Mouse (Mus musculus): ENCODE results near the gene P2ry2. TPM values are rescaled to one million over a fixed set of nuclear protein-coding genes. Genes with fewer than 3 reads are reported as not detected.

Gene P2ry2
- polyA plus RNA-seq, 1 experiment from 2014 or later: 1.7 TPM

DNA sequence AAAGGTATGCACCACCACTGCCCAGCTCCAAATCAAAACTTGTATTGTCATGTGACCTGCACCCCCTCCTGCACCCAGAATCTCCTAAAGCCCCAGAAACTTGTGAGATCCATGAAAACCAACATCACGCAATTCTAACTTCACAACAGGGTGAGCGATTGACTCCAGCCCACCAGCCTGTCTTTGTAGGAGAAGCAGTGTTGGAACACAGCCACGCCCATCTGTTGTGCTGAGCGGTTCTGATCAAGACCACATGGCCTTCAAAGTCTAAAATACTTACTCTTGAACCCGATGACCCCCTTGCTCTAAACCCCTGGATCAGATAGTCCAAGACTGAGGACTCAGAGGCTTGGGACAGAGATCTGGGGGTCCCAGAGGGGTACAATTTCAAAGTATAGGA is 13.0 kb downstream of the P2ry2 start:
- Histone ChIP-seq H3K9ac (replicated peaks; ENCODE audit: low read depth, low read length) (no peak overlapping the region), H3K4me2 (replicated peaks; ENCODE audit: low read depth, low read length) (no peak overlapping the region), H3K4me3 (ENCODE audit: low read depth, low read length) (no peak overlapping the region), H3K27ac (ENCODE audit: low read length) (no peak overlapping the region), H3K9me3 (ENCODE audit: control insufficient read depth, low read depth, low read length) (no peaks in the 10 kb centered on the region), H3K27me3 (ENCODE audit: control insufficient read depth, insufficient read depth, low read length) (no peaks in the 10 kb centered on the region), H3K4me1 (ENCODE audit: control insufficient read depth, insufficient read depth, low read length) (peaks cover 10% of the 10 kb centered on the region; the same call in 1 of the 2 replicates), H3K36me3 (ENCODE audit: control insufficient read depth, insufficient read depth, low read length) (no peaks in the 10 kb centered on the region)
- 79% methylated on average over 5 of the region's 5 CpGs for WGBS
- no peak for ATAC-seq (ENCODE audit: insufficient number of reproducible peaks, insufficient read depth, low FRiP score, low read depth)

DNA sequence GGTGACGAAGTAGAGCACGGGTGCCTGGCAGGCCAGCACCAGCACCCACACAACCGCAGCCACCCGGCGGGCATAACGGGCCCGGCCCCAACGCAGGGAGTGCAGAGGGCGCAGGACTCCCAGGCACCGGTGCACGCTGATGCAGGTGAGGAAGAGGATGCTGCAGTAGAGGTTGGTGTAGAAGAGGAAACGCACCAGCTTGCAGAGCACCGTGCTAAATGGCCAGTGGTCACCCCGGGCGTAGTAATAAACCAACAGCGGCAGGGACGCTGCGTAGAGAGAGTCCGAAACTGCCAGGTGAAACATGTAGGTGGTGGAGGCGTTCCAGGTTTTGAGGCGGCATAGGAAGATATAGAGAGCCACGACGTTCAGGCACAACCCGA is 14.1 kb downstream of the P2ry2 start:
- H3K4me1 ChIP-seq (ENCODE audit: control insufficient read depth, insufficient read depth, low read length): peaks cover 6% of the 10 kb centered on the region; the same call in 1 of the 2 replicates
- no peaks in the 10 kb centered on the region for H3K27me3 ChIP-seq (ENCODE audit: control insufficient read depth, insufficient read depth, low read length)
- H3K4me3 ChIP-seq (ENCODE audit: low read depth, low read length): no peak overlapping the region
- no peaks in the 10 kb centered on the region for H3K36me3 ChIP-seq (ENCODE audit: control insufficient read depth, insufficient read depth, low read length)
- no peaks in the 10 kb centered on the region for H3K9me3 ChIP-seq (ENCODE audit: control insufficient read depth, low read depth, low read length)
- H3K27ac ChIP-seq (ENCODE audit: low read length): no peak overlapping the region
- H3K9ac ChIP-seq (replicated peaks; ENCODE audit: low read depth, low read length): no peak overlapping the region
- H3K4me2 ChIP-seq (replicated peaks; ENCODE audit: low read depth, low read length): no peak overlapping the region
- ATAC-seq (ENCODE audit: insufficient number of reproducible peaks, insufficient read depth, low FRiP score, low read depth): no peak
- WGBS: 85% methylated on average over 24 of the region's 24 CpGs

- H3K9ac ChIP-seq (replicated peaks; ENCODE audit: low read depth, low read length): no peak overlapping the region
- H3K27me3 ChIP-seq (ENCODE audit: control insufficient read depth, insufficient read depth, low read length): no peaks in the 10 kb centered on the region
- no peaks in the 10 kb centered on the region for H3K9me3 ChIP-seq (ENCODE audit: control insufficient read depth, low read depth, low read length)
- WGBS: 80% methylated on average over 31 of the region's 31 CpGs
- ATAC-seq (ENCODE audit: insufficient number of reproducible peaks, insufficient read depth, low FRiP score, low read depth): no peak
- H3K4me2 ChIP-seq (replicated peaks; ENCODE audit: low read depth, low read length): no peak overlapping the region
- no peak overlapping the region for H3K27ac ChIP-seq (ENCODE audit: low read length)
- H3K4me1 ChIP-seq (ENCODE audit: control insufficient read depth, insufficient read depth, low read length): peaks cover 2% of the 10 kb centered on the region; the same call in 1 of the 2 replicates
- H3K36me3 ChIP-seq (ENCODE audit: control insufficient read depth, insufficient read depth, low read length): no peaks in the 10 kb centered on the region
- H3K4me3 ChIP-seq (ENCODE audit: low read depth, low read length): no peak overlapping the region
These were observed 14.6 kb downstream of the P2ry2 start for GRCm38 (mm10) chr7:100997951-100998577.

GRCm38 (mm10) chr7:100997215-100997614 is 15.5 kb downstream of the P2ry2 start:
- Histone ChIP-seq H3K36me3 (ENCODE audit: control insufficient read depth, insufficient read depth, low read length) (no peaks in the 10 kb centered on the region), H3K4me3 (ENCODE audit: low read depth, low read length) (no peak overlapping the region), H3K27ac (ENCODE audit: low read length) (no peak overlapping the region), H3K27me3 (ENCODE audit: control insufficient read depth, insufficient read depth, low read length) (no peaks in the 10 kb centered on the region), H3K4me1 (ENCODE audit: control insufficient read depth, insufficient read depth, low read length) (no peaks in the 10 kb centered on the region), H3K4me2 (replicated peaks; ENCODE audit: low read depth, low read length) (no peak overlapping the region), H3K9ac (replicated peaks; ENCODE audit: low read depth, low read length) (no peak overlapping the region), H3K9me3 (ENCODE audit: control insufficient read depth, low read depth, low read length) (no peaks in the 10 kb centered on the region)
- WGBS: 74% methylated on average over 1 of the region's 1 CpGs
- ATAC-seq (ENCODE audit: insufficient number of reproducible peaks, insufficient read depth, low FRiP score, low read depth): no peak

- Histone ChIP-seq H3K27ac (ENCODE audit: low read length) (no peak overlapping the region), H3K4me1 (ENCODE audit: control insufficient read depth, insufficient read depth, low read length) (no peaks in the 10 kb centered on the region), H3K4me3 (ENCODE audit: low read depth, low read length) (no peak overlapping the region), H3K9me3 (ENCODE audit: control insufficient read depth, low read depth, low read length) (no peaks in the 10 kb centered on the region), H3K27me3 (ENCODE audit: control insufficient read depth, insufficient read depth, low read length) (no peaks in the 10 kb centered on the region), H3K9ac (replicated peaks; ENCODE audit: low read depth, low read length) (no peak overlapping the region), H3K36me3 (ENCODE audit: control insufficient read depth, insufficient read depth, low read length) (no peaks in the 10 kb centered on the region), H3K4me2 (replicated peaks; ENCODE audit: low read depth, low read length) (no peak overlapping the region)
- no peak for ATAC-seq (ENCODE audit: insufficient number of reproducible peaks, insufficient read depth, low FRiP score, low read depth)
- WGBS: 76% methylated on average over 3 of the region's 3 CpGs
These were observed 16.7 kb downstream of the P2ry2 start for GRCm38 (mm10) chr7:100995951-100996350.

DNA sequence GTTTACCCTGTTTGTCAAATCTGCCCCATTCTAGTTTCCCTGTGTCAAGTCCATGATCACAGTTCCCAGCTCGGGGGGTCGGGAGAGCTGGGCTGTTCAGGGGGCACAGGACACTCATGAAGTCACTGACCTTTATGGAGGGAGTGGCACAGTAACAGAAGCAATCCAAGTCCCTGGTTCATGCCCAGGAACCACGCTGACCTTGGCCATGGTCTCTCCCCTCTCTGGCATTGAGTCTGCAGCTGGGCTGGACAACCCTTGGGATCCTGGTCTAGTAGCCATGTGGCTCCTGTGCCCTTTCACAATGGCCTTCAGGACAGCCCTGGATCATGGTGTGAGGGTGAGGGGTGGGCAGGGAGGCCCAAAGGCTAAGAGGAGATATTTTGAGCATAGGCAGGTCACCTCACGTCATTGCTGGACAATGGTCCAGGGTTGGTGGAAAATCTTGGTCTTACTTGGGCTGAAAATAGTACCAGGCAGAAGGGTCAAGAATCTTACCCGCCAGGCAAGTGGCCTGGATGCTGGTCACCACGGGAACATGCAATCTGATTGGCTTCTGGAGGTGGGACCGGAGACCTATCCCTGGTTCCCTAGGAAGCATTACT is 17.3 kb downstream of the P2ry2 start:
- Histone ChIP-seq H3K4me3 (ENCODE audit: low read depth, low read length) (no peak overlapping the region), H3K9me3 (ENCODE audit: control insufficient read depth, low read depth, low read length) (no peaks in the 10 kb centered on the region), H3K36me3 (ENCODE audit: control insufficient read depth, insufficient read depth, low read length) (no peaks in the 10 kb centered on the region), H3K27me3 (ENCODE audit: control insufficient read depth, insufficient read depth, low read length) (no peaks in the 10 kb centered on the region), H3K27ac (ENCODE audit: low read length) (no peak overlapping the region), H3K4me2 (replicated peaks; ENCODE audit: low read depth, low read length) (no peak overlapping the region), H3K9ac (replicated peaks; ENCODE audit: low read depth, low read length) (no peak overlapping the region), H3K4me1 (ENCODE audit: control insufficient read depth, insufficient read depth, low read length) (no peaks in the 10 kb centered on the region)
- ATAC-seq (ENCODE audit: insufficient number of reproducible peaks, insufficient read depth, low FRiP score, low read depth): no peak
- 80% methylated on average over 7 of the region's 7 CpGs for WGBS

DNA sequence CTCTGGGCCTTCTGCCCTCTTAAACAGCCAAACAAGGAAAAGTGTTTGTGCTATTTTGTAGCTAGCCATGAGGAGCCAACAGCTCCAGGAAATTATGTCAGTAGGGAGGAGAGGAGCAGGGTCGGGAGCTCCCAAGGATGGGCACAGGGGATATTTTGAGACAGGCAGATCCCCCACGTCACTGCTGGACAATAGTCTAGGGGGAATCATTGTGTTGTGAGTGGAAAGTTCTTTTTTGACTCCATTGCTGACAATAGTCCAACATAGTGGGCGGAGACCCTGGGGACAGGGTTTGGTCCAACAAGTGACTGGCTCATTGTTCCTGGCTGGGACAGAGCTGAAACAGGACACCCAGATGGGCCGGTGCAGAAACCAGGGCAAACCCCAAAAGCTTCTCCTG is 19.5 kb downstream of the P2ry2 start:
- Histone ChIP-seq H3K27ac (ENCODE audit: low read length) (no peak overlapping the region), H3K9me3 (ENCODE audit: control insufficient read depth, low read depth, low read length) (no peaks in the 10 kb centered on the region), H3K4me3 (ENCODE audit: low read depth, low read length) (no peak overlapping the region), H3K9ac (replicated peaks; ENCODE audit: low read depth, low read length) (no peak overlapping the region), H3K36me3 (ENCODE audit: control insufficient read depth, insufficient read depth, low read length) (no peaks in the 10 kb centered on the region), H3K4me2 (replicated peaks; ENCODE audit: low read depth, low read length) (no peak overlapping the region), H3K27me3 (ENCODE audit: control insufficient read depth, insufficient read depth, low read length) (no peaks in the 10 kb centered on the region), H3K4me1 (ENCODE audit: control insufficient read depth, insufficient read depth, low read length) (no peaks in the 10 kb centered on the region)
- no peak for ATAC-seq (ENCODE audit: insufficient number of reproducible peaks, insufficient read depth, low FRiP score, low read depth)
- WGBS: 73% methylated on average over 4 of the region's 4 CpGs

- whole genome bisulfite sequencing: 82% methylated on average over 3 of the region's 3 CpGs
- no peak overlapping the region for H3K27ac ChIP-seq (ENCODE audit: low read length)
- no peaks in the 10 kb centered on the region for H3K27me3 ChIP-seq (ENCODE audit: control insufficient read depth, insufficient read depth, low read length)
- H3K9me3 ChIP-seq (ENCODE audit: control insufficient read depth, low read depth, low read length): no peaks in the 10 kb centered on the region
- no peak overlapping the region for H3K4me2 ChIP-seq (replicated peaks; ENCODE audit: low read depth, low read length)
- H3K9ac ChIP-seq (replicated peaks; ENCODE audit: low read depth, low read length): no peak overlapping the region
- no peak for ATAC-seq (ENCODE audit: insufficient number of reproducible peaks, insufficient read depth, low FRiP score, low read depth)
- H3K4me1 ChIP-seq (ENCODE audit: control insufficient read depth, insufficient read depth, low read length): no peaks in the 10 kb centered on the region
- H3K4me3 ChIP-seq (ENCODE audit: low read depth, low read length): no peak overlapping the region
- no peaks in the 10 kb centered on the region for H3K36me3 ChIP-seq (ENCODE audit: control insufficient read depth, insufficient read depth, low read length)
These were observed 20.7 kb downstream of the P2ry2 start for GRCm38 (mm10) chr7:100991972-100992371.
